Mouse (Mus musculus) liver, embryonic 15.5 days (tissue): ENCODE results near the gene Vps72. TPM values are rescaled to one million over a fixed set of nuclear protein-coding genes. Genes with fewer than 3 reads are reported as not detected.

Source experiments
- ATAC-seq: fragments of 200-750 bp; cut with Nextera tagmentation; 2 replicates; pipeline ENCODE4 v1.8.0; 2017; ENCODE audit warnings: moderate number of reproducible peaks, mild to moderate bottlenecking, moderate library complexity; ENCODE audit not compliant: insufficient read depth
- H3K27ac ChIP-seq: fragments of 300-500 bp; sonication (generic); replicated peaks from 2 replicates; pipeline ENCODE4 v1.5.1; 2015; ENCODE audit warnings: mild to moderate bottlenecking, inconsistent platforms
- H3K27me3 ChIP-seq: fragments of 300-500 bp; sonication (generic); 2 replicates; pipeline ENCODE4 v1.6.1; 2015; ENCODE audit warnings: mild to moderate bottlenecking, inconsistent platforms
- H3K36me3 ChIP-seq: fragments of 300-500 bp; sonication (generic); replicated peaks from 2 replicates; pipeline ENCODE4 v1.6.1; 2015; ENCODE audit warnings: moderate library complexity, mild to moderate bottlenecking, inconsistent platforms
- H3K4me1 ChIP-seq: fragments of 300-500 bp; sonication (generic); replicated peaks from 2 replicates; pipeline ENCODE4 v1.6.1; 2015; ENCODE audit warnings: inconsistent platforms
- H3K4me2 ChIP-seq: fragments of 300-500 bp; sonication (generic); 2 replicates; pipeline ENCODE4 v1.6.1; 2015; ENCODE audit warnings: moderate library complexity, mild to moderate bottlenecking, inconsistent platforms
- H3K4me3 ChIP-seq: fragments of 300-500 bp; sonication (generic); replicated peaks from 2 replicates; pipeline ENCODE4 v1.5.1; 2015; ENCODE audit warnings: mild to moderate bottlenecking, inconsistent platforms
- H3K9ac ChIP-seq: fragments of 300-500 bp; sonication (generic); 2 replicates; pipeline ENCODE4 v1.6.1; 2015; ENCODE audit warnings: moderate library complexity, mild to moderate bottlenecking, inconsistent platforms
- H3K9me3 ChIP-seq: fragments of 300-500 bp; sonication (generic); replicated peaks from 2 replicates; pipeline ENCODE4 v1.6.1; 2016; ENCODE audit warnings: inconsistent platforms
- WGBS: fragments of 180-500 bp; shearing (Covaris S2); methylation state at CpG from one replicate; pipeline ENCODE4 v1.1.7; 2015; ENCODE audit warnings: mixed read lengths; ENCODE audit not compliant: insufficient replicate concordance; 5-methylcytosine and 5-hydroxymethylcytosine counted together
- microRNA-seq: library from miRNA; unstranded; fragments of <30 nt; microRNA quantifications from one replicate; pipeline ENCODE4, GENCODE M21; 2016
- polyA plus RNA-seq: library from polyadenylated mRNA; unstranded; fragments of >200 nt; fragmentation: Nextera tagmentation; extraction: Ambion mirVana; gene quantifications from 2 replicates; pipeline ENCODE4 v1.2.1, GENCODE M21; 2015

Vps72 gene
- polyA plus RNA-seq, 1 experiment from 2014 or later, result 31.4 TPM

DNA sequence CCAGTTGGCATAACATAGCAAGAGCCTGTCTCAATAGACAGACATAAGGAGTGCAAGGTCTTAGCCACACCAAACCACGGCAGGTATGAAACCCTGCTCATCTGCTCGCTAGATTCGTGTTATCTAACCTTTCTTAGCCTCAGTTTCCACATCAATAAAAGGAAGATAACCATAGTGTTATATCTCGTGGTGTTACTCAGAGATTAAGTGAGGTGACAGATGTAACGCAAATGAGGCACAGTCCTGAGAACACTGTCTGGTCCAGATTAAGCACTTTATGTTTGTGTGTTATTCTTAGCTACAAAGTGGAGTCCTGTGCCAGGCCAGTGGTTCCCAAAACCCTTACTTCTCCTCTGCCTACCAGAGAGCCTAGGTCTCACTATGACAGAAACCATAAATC is 54.0 kb downstream of the Vps72 start:
- Histone ChIP-seq H3K4me2 (no peak overlapping the region), H3K27ac (no peak overlapping the region), H3K9me3 (no peaks in the 10 kb centered on the region), H3K4me1 (peaks cover 17% of the 10 kb centered on the region), H3K36me3 (no peaks in the 10 kb centered on the region), H3K4me3 (no peak overlapping the region), H3K9ac (no peak overlapping the region), H3K27me3 (peaks cover 78% of the 10 kb centered on the region)
- no peak for ATAC-seq
- 30% methylated on average over 5 of the region's 5 CpGs for WGBS

DNA sequence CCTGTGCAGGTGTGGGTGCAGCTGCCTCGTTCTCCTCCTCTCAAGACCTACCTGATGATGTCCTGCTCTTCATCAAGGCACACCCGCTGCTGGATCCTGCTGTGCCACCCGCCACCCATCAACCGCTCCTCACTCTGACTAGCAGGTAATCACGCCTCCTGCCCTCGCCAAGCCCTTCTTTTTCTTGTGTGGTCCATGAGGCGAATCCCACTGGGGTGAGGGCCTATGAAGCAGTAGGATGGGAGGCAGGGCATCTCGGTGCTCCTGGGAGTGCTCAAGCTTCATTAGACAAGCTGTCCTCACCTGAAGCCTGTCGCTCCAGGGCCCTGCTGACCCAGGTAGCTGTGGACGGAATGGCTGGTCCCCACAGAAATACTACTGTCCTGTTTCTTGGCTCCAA is 59.2 kb downstream of the Vps72 start:
- H3K36me3 ChIP-seq, result no peaks in the 10 kb centered on the region
- no peak for ATAC-seq
- no peak overlapping the region for H3K9ac ChIP-seq
- peaks cover 87% of the 10 kb centered on the region for H3K27me3 ChIP-seq
- no peak overlapping the region for H3K4me2 ChIP-seq
- H3K4me3 ChIP-seq, result no peak overlapping the region
- 75% methylated on average over 10 of the region's 10 CpGs for WGBS
- no peak overlapping the region for H3K27ac ChIP-seq
- H3K4me1 ChIP-seq, result peaks cover 17% of the 10 kb centered on the region
- no peaks in the 10 kb centered on the region for H3K9me3 ChIP-seq

GRCm38 (mm10) chr3:95171105-95171504 is 60.3 kb downstream of the Vps72 start:
- Histone ChIP-seq H3K9me3 (no peaks in the 10 kb centered on the region), H3K27ac (no peak overlapping the region), H3K4me2 (no peak overlapping the region), H3K36me3 (no peaks in the 10 kb centered on the region), H3K4me3 (no peak overlapping the region), H3K9ac (no peak overlapping the region), H3K27me3 (peaks cover 93% of the 10 kb centered on the region), H3K4me1 (peaks cover 17% of the 10 kb centered on the region)
- WGBS, result 74% methylated on average over 6 of the region's 6 CpGs
- no peak for ATAC-seq

Small RNA genes within 50 kb of the gene (microRNA-seq; reads per million reads assigned to microRNA genes)
- not detected for gene Mir8099-1

Other genes with a start within 250 kb of the Vps72 start
- 166 and 172 TPM in 2 replicates for gene Psmb4, start 224.1 kb upstream of the Vps72 start, polyA plus RNA-seq
- gene Selenbp1, start 178.0 kb upstream of the Vps72 start, polyA plus RNA-seq, result 98.5 and 126 TPM in 2 replicates
- 1.3 and 1.5 TPM in 2 replicates for gene Rfx5, start 156.9 kb upstream of the Vps72 start, polyA plus RNA-seq
- gene Pi4kb, start 136.3 kb upstream of the Vps72 start, polyA plus RNA-seq, result 8.7 and 10.3 TPM in 2 replicates
- gene Zfp687, start 95.6 kb upstream of the Vps72 start, polyA plus RNA-seq, result 7.2 and 7.4 TPM in 2 replicates
- gene Psmd4, start 68.4 kb upstream of the Vps72 start, polyA plus RNA-seq, result 151 and 159 TPM in 2 replicates
- gene Pip5k1a, start 4.1 kb upstream of the Vps72 start, polyA plus RNA-seq, result 8.5 and 8.7 TPM in 2 replicates
- gene Tmod4, start 13.5 kb downstream of the Vps72 start, polyA plus RNA-seq, result 0.53 and 0.88 TPM in 2 replicates
- gene Scnm1, start 23.0 kb downstream of the Vps72 start, polyA plus RNA-seq, result 25.6 and 26.1 TPM in 2 replicates
- 7.1 and 8.3 TPM in 2 replicates for gene Lysmd1, start 23.1 kb downstream of the Vps72 start, polyA plus RNA-seq
- gene Tnfaip8l2, start 31.3 kb downstream of the Vps72 start, polyA plus RNA-seq, result 9.3 and 9.8 TPM in 2 replicates
- 0.37 and 0.68 TPM in 2 replicates for gene Sema6c, start 49.4 kb downstream of the Vps72 start, polyA plus RNA-seq
- gene Gabpb2, start 106.9 kb downstream of the Vps72 start, polyA plus RNA-seq, result 6.2 and 7.1 TPM in 2 replicates
- 36.7 and 42.6 TPM in 2 replicates for gene Cdc42se1, start 117.7 kb downstream of the Vps72 start, polyA plus RNA-seq
- gene Mllt11, start 121.1 kb downstream of the Vps72 start, polyA plus RNA-seq, result 2.2 and 2.7 TPM in 2 replicates
- 0.07 and 0.12 TPM in 2 replicates for gene Gm128, start 130.6 kb downstream of the Vps72 start, polyA plus RNA-seq
- gene Bnipl, start 140.2 kb downstream of the Vps72 start, polyA plus RNA-seq, result not detected in 2 replicates
- 18.8 and 20.9 TPM in 2 replicates for gene Mindy1, start 170.3 kb downstream of the Vps72 start, polyA plus RNA-seq
- 9.0 and 9.5 TPM in 2 replicates for gene Prune1, start 171.1 kb downstream of the Vps72 start, polyA plus RNA-seq
- 2.1 and 2.8 TPM in 2 replicates for gene Anxa9, start 196.2 kb downstream of the Vps72 start, polyA plus RNA-seq
- gene Cers2, start 203.8 kb downstream of the Vps72 start, polyA plus RNA-seq, result 110 and 114 TPM in 2 replicates
- gene Setdb1, start 246.2 kb downstream of the Vps72 start, polyA plus RNA-seq, result 12.0 and 12.9 TPM in 2 replicates